Mouse (Mus musculus): ENCODE results near the gene Gm11627.
A peak's percentile ranks its signal among the peaks of the same experiment; 100 is the strongest.
"Not testable (repeated sequence)": the region's sequence is repeated elsewhere in the genome, so short reads cannot be mapped to it uniquely, and the experiment has no call there.

Gm11627 gene

DNA sequence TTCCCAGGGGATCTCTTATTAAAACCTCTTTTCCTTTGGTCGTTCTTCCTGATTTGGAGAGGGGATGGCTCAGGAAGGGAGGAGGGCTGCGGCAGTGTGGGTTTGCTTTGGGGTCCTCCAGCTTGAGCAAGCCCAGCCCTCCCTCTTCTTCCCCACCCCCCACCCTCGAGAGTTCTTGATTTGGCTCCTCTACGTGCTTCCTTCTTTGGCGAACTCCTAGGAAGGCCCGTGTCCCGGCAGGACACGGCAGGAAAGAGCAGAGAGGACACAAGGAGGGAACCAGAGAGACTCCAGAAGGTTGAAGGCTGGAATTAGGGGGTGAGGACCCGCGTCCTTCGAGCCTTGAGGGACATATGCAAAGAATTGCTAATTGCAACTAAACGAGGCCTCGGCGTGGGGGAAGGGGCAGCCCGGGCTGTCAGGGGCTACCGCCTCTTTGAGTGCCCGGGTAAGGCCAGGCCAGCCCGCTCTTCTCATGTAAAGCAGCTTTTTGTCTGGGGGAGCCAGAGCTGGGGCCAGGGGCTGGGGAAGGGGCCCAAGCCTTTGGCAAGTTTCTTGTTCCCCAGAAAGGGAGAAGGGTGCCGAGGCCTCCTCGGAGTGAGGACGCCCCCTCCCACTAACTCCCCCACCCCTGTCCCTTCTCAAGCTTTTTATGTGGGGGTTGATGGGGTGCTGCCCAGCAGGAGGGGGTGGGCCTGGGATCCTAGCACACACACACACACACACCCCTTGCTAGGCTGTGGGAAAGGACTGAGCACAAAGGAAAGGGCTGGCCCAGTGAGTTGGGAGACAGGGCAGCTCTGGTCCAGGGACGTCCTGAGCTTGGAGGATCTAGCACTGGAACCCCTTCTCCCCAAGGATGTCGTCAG, at the start of gene Gm11627:
TSS of gene Gm11627 (minus strand) at position 297 of the 869 bp plus-strand sequence.
- DNase-seq (ENCODE audit: low spot score): peak; percentile 47

- DNase-seq (ENCODE audit: low spot score): no peak
Observed at GRCm38 (mm10) chr11:102628529-102628928, 49.3 kb upstream of the Gm11627 start.

GRCm38 (mm10) chr11:102627171-102627931, 48.1 kb upstream of the Gm11627 start:
- DNase-seq (ENCODE audit: low spot score): no peak

DNA sequence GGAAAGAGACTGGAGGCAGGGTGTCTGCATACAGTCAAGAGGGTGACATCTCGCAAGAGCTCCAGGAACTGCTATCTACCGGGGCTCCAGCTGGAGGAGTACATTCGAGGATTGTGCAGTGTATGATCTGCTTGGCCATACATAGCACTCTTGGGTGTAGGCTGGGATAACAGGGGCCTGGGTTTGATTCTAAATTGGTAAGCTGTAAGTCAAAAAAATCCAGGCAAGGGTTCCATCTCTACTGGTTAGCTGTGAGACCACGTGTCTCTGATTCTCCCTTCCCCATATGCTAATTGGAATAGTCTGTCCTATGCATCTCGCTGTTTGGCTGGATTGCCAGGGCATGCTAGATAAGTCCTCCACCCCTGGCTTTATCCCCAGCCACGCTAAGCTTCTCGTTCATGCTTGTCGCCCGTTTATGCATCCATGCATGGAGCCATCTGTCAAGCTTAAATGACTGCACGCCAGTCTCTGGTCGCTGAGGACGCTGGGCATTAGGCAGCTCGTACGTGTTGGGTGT, 45.7 kb upstream of the Gm11627 start:
- no peak for DNase-seq (ENCODE audit: low spot score)

DNA sequence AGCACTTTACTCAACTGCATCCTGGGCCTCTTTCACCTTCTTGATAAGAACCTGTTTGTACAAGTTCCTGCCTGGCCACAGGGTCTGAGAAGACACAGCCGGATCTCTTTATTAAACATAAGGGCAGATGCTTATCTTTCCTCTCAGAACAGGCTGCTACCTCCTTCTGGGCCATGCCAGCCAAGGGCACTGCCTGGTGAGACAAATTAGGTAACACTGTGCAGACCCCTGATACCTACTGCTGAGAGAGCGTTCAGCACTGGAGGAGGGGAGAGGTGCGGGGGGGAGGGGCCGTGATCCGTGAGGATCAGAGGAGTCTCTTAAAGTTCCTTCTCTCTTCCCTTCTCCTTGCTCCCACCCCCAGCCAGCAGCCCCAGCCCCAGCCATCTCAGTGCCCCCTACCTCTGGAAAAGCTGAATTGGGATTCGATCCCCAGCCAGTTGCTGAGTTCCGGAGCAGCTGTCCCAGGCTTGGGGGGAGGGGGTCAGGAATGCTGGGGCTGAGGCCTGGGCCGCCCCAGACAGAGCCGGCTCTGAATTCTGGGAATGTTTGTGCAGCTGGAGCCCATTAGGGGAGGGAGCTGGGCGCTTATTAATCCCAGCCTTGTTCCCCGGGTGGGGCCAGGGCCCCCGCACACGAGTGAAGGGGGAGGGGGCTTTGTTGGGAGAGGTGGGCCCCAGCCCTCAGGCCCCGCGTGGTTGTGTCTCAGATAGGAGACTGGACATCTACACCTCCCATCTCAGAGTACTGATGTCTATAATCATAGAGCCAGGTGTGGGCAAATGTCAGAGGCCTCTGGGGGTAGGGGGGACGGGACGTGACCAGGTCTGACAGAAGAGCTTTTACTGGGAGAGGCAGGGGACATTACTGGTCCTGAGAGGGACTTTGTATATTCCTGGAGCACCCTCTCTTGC, 44.9 kb upstream of the Gm11627 start:
- no peak for DNase-seq (ENCODE audit: low spot score)

DNA sequence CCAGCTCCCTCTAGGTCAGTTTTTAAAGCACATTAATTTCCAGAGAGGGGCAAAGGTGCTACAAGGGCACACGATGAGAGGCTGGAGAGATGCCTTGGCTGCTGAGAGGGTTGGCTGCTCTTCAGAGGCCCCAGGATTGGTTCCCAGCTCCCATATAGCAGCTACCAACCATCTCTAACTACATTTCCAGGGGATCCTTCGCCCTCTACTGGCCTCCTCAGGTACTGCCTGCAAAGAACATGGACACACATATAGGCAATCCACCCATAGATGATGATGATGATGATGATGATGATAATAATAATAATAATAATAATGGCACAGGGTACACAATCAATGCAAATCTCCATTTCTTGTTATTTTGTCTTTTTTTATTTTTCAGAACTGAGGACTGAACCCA, 40.2 kb upstream of the Gm11627 start:
- no peak for DNase-seq (ENCODE audit: low spot score)

DNA sequence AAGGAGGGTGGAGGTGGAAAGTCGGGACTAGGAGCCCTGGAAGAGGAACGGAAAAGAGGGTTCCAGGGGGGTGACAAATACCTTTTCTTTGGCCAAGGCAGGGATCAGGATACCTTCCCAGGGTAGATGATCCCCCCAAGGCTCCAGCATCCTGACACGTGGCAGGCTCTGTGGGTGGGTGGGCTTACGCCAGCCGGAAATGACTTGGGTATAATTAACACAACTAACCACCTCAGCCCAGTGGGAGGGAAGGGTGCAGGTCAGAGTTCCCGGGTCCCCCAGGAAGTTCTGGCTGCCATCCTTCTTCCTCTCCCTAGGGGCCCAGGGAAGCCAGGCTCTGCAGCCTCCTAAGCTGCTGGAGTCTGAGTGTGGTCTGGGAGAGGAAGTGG, 32.0 kb upstream of the Gm11627 start:
- DNase-seq (ENCODE audit: low spot score): no peak

- DNase-seq (ENCODE audit: low spot score): no peak
Observed at GRCm38 (mm10) chr11:102610675-102611316, 31.5 kb upstream of the Gm11627 start.

DNA sequence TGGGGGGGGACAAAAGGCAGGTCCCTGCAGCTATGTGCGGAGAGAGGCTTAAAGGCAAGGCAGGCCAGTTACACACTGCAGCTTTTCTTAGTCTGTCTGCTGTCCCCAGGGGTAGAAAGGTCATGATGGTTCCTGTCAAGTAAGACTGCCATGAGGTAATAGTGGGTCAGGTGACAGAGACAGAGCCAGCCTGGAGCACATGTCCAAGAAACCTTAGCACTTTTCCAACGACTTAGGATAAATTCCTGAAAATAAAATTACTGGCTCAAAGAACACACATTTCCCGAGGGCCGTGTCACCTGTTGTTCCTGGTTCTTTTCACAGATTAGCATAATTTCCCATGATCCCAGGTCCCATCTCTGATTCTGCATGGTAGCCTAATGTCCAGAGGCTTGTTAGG, 31.0 kb upstream of the Gm11627 start:
- no peak for DNase-seq (ENCODE audit: low spot score)

- DNase-seq (ENCODE audit: low spot score): no peak
Observed at GRCm38 (mm10) chr11:102609483-102609882, 30.2 kb upstream of the Gm11627 start.

DNA sequence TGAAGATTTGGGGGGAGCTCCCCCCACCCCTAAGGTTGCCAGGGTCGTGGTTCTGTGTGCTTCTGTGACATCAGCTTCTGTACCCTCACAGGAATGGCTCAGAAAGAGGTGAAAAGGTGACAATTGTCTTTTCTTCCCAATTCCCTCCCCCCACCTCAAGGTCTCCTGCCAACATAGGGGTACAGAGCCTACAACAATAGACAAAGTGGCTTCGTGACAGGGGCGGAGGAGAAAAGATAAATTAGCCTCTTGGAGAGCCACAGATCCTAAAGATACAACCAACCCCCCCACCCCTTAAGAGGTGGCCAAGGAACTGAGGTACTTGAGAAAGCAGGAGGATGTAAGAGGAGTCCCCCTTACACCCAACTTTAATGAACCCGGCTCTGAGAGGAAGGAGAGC, 29.4 kb upstream of the Gm11627 start:
- DNase-seq (ENCODE audit: low spot score): no peak

DNA sequence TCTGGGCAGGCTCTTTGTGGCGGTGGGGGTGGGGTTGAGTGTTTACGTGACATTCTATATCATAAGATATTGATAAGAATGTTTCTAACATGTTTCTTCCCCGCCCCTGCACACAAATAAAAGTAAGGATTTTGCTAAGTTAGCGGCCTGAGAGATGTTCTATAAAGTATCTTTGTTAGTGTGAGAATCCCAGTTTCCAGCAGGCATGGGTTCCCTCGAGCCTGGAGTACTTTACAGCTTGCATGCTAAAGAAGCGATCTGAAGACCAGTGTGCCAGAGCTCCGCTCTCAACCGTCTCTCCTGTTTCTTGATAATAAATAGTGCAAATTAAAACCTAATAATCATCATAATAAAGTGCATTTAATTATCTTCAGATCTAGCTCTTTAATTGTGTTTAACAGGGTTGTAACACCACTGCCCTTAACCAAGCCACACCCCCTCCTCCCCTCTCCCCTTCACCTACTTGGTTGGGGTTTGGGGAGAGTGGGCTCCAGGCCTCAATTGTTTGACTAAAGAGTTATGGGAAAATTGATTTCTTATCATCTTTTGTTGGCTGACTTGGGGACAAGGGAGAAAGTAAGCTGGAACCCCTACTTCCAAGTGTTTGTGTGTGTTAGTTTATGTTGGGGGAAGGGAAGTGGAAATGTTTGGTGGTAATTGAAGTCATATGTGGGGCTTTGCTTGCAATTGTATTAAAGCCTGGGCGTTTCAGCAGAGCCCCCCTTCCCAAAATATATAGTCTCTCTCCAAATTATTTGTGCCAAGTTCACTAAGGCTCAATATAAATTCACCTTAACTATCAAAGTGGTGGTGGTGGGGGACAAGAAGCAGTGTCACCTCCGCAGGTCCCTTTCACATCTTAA, 28.7 kb upstream of the Gm11627 start:
- DNase-seq (ENCODE audit: low spot score): no peak

GRCm38 (mm10) chr11:102607201-102607600, 27.9 kb upstream of the Gm11627 start:
- DNase-seq (ENCODE audit: low spot score): not testable (repeated sequence)

- DNase-seq (ENCODE audit: low spot score): no peak
Observed at GRCm38 (mm10) chr11:102606751-102607171, 27.5 kb upstream of the Gm11627 start.

DNA sequence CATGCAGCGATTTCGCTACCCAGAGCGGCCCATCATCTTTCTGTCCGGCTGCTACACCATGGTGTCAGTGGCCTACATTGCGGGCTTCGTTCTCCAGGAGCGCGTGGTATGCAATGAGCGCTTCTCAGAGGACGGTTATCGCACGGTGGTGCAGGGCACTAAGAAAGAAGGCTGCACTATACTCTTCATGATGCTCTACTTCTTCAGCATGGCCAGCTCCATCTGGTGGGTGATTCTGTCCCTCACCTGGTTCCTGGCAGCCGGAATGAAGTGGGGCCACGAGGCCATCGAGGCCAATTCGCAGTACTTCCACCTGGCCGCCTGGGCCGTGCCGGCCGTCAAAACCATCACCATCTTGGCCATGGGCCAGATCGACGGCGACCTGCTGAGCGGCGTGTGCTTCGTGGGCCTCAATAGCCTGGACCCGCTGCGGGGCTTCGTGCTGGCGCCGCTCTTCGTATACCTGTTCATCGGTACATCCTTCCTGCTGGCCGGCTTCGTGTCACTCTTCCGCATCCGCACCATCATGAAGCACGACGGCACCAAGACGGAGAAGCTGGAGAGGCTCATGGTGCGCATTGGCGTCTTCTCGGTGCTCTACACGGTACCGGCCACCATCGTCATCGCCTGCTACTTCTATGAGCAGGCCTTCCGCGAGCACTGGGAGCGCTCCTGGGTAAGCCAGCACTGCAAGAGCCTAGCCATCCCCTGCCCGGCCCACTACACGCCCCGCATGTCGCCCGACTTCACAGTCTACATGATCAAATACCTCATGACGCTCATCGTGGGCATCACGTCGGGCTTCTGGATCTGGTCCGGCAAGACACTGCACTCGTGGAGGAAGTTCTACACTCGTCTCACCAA, 26.5 kb upstream of the Gm11627 start:
- DNase-seq (ENCODE audit: low spot score): no peak

GRCm38 (mm10) chr11:102604777-102605552, 25.7 kb upstream of the Gm11627 start:
- no peak for DNase-seq (ENCODE audit: low spot score)

- DNase-seq (ENCODE audit: low spot score): peak; percentile 69
Observed at GRCm38 (mm10) chr11:102604010-102604584, 24.8 kb upstream of the Gm11627 start, which contains the start of gene Fzd2. TSS of gene Fzd2 (plus strand) at chr11:102604396.

DNA sequence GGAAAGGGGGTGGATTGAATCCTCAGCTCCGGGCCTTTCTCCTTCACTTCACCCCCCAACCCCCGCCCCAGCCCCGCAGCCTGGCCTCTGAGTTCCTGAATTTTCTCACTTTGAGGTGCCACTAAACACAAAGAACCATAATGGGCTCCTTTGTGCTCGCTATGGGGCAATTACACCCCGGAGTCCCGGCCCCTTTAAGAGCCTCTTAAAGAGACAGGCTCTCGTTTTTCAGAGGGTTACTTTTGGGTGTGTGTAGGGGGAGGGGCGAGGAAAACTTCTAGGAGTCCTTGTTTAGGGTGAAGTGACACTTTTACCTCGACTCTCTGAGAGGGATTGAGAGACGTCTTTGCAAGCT, 24.2 kb upstream of the Gm11627 start:
- DNase-seq (ENCODE audit: low spot score): peak; percentile 46

All from ovary, postnatal 10 days (tissue).